Mouse (Mus musculus) olfactory bulb, adult 2 months (tissue): ENCODE results near the gene Fat2. TPM values are rescaled to one million over a fixed set of nuclear protein-coding genes. Genes with fewer than 3 reads are reported as not detected.

Experiments used
- H3K27ac ChIP-seq: fragments of 200-500 bp; 2 replicates; pipeline ENCODE4 v1.5.1; 2012; ENCODE audit warnings: low read depth, low read length; ENCODE audit not compliant: insufficient read depth
- H3K4me1 ChIP-seq: fragments of 200-500 bp; 2 replicates; pipeline ENCODE4 v1.6.1; 2012; ENCODE audit warnings: low read length; ENCODE audit not compliant: control insufficient read depth, insufficient read depth
- H3K4me3 ChIP-seq: fragments of 200-500 bp; 2 replicates; pipeline ENCODE4 v1.5.1; 2012; ENCODE audit warnings: mild to moderate bottlenecking, low read depth, low read length, moderate library complexity; ENCODE audit not compliant: insufficient read depth
- CTCF ChIP-seq: fragments of 200-500 bp; IDR thresholded peaks from 2 replicates; pipeline ENCODE4 v1.5.1; 2012; ENCODE audit warnings: low read depth, mild to moderate bottlenecking, low read length, moderate library complexity; ENCODE audit not compliant: insufficient read depth
- POLR2A ChIP-seq: fragments of 200-500 bp; IDR thresholded peaks from 2 replicates; pipeline ENCODE4 v1.6.1; 2012; ENCODE audit warnings: mild to moderate bottlenecking, low read depth, low read length, moderate library complexity; ENCODE audit not compliant: insufficient read depth
- WGBS: fragments of 180-500 bp; shearing (Covaris S2); methylation state at CpG from one replicate; pipeline ENCODE4 v1.1.7; 2018; 5-methylcytosine and 5-hydroxymethylcytosine counted together
- polyA plus RNA-seq: library from polyadenylated mRNA; stranded (reverse); fragments of >200 nt; gene quantifications from 2 replicates; pipeline ENCODE4 v1.2.4, GENCODE M21; 2012; ENCODE audit warnings: low replicate concordance; ENCODE audit not compliant: missing spikeins, insufficient read depth, insufficient read length

Fat2 gene
- polyA plus RNA-seq, 1 experiment, result not detected

- no peak overlapping the region for H3K4me3 ChIP-seq
- H3K4me1 ChIP-seq, result peaks cover 5% of the 10 kb centered on the region
- TF ChIP-seq POLR2A, result no peak
- TF ChIP-seq CTCF, result no peak
- 87% methylated on average over 14 of the region's 14 CpGs for WGBS
- no peak overlapping the region for H3K27ac ChIP-seq
Measured at GRCm38 (mm10) chr11:55335314-55336076, 869 bp downstream of the Fat2 start.

DNA sequence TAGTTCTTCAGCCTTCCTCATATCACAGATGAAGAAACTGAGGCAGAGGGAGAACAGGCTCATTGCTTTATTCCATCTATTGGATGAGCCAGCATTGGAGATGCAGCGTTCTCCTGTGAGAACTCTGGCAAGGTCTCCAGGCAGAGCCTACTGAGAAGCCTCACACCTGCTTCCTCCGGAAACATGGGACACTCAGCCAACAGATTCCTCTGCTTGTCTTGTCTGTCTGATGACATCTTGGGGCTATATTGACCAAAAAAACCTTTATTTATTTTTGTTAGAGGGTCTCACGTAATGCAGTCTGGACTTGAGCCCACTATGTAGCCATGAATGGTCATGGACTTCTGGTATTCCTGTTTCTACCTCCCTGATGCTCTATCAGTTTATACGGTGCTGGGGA lies 1.8 kb downstream of the Fat2 start:
- 94% methylated on average over 4 of the region's 4 CpGs for WGBS
- no peak for TF ChIP-seq POLR2A
- TF ChIP-seq CTCF, result no peak
- H3K27ac ChIP-seq, result no peak overlapping the region
- peaks cover 5% of the 10 kb centered on the region for H3K4me1 ChIP-seq
- no peak overlapping the region for H3K4me3 ChIP-seq

GRCm38 (mm10) chr11:55334063-55334462 lies 2.3 kb downstream of the Fat2 start:
- Histone ChIP-seq H3K27ac (no peak overlapping the region), H3K4me1 (peaks cover 5% of the 10 kb centered on the region), H3K4me3 (no peak overlapping the region)
- TF ChIP-seq POLR2A, result no peak
- TF ChIP-seq CTCF, result no peak
- WGBS, result 89% methylated on average over 6 of the region's 6 CpGs

DNA sequence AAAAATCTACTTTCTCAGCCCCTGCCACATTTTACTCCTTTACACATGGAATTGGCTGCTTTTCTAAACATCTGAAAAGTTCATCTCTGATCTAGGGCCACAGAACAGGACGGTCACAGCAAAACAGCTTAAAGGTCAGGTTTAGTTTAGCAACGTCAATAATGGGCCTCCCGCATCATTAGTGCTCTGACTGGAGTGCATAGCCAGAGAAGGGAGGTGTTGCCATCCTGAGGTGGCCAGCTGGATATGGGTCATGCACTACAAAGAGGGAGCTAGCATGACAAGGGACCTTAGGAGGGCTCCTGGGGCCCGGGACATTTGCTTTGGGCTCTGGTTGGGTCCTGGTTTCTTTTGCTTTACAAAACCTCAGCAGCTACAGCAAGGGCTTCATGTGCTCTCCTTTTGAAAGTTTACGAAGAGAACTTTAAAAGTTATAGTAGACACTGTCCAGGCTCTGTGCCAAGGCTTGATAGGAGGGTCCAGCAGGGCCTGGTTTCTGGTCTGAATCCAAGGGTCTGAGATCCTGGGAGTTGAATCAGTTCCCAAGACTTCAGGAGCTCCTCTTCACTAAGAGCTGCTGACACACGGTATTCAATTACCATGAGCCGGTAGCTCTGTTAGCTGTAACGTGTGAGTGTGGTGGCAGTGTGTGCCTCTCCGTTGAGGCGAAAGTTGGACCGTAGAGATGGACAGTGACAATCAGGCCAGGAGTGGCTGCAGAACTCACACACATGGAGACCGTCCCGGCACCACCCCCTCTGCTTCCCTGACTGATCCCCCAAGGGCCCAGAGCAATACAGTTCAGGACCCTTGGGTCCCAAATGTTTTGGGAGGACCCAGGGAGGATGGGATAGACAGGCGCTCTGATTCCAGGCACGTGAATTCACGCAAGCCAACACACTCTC lies 6.2 kb downstream of the Fat2 start:
- 71% methylated on average over 16 of the region's 16 CpGs for WGBS
- no peak for TF ChIP-seq CTCF
- TF ChIP-seq POLR2A, result no peak
- Histone ChIP-seq H3K4me1 (no peaks in the 10 kb centered on the region), H3K27ac (no peak overlapping the region), H3K4me3 (no peak overlapping the region)

DNA sequence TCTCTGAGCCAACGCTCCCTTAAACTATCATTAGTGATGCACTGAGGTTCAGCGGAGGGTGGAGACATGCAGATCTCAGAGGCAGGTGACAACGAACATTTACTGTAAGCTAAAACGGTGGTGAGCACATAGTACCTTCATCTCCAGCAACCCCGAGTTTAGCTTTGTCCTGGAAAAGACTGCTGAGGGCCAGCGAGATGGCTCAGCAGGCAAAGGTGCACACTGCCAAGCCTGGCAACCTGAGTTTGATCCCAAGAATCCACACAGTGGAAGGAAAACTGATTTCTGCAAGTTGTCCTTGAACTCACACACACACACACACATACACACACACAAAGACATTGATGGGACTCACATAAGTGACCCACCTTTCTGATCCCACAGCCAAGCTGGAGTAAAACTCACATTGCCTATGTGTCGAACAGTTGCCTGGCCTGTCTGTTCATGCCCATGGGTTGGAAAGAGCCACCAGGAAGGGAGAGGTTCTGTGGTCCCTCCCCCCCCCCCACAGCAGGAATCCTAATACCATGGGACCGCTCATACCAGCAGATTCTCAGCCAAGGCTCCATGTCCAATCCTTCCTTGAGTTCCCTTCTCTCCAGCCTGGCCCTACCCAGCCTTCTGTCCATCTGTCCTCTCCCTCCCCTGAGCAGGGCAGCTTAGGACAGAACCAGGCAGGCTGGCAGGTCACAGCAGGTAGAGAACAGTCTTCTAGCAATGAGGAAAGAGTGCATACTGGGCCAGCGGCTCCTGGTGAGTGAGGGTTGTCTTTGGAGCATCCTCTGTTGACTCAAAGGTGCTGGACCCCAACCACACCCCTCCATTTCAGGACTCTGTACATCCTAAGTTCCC lies 8.6 kb downstream of the Fat2 start:
- no peak overlapping the region for H3K27ac ChIP-seq
- TF ChIP-seq POLR2A (no peak), CTCF (no peak)
- 90% methylated on average over 9 of the region's 9 CpGs for WGBS
- no peaks in the 10 kb centered on the region for H3K4me1 ChIP-seq
- no peak overlapping the region for H3K4me3 ChIP-seq

DNA sequence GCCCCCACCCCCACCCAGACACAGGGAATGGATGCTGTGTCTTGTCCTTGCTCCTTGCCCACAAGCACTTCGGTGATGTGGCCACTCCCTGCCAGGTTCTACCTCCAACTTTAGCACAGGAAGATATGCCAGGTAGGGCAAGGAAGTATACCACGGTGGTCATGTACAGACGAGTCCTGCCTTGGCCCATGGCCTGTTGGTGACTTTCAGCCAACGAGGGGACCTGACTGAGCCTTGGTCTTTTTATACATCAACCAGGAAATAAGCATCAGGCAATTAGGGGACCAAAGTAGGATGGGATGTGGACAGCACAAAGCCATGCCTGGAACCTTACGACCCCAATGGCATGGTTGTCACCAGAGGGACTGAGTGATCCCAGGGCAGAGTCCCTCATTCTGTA lies 9.3 kb downstream of the Fat2 start:
- no peak overlapping the region for H3K4me3 ChIP-seq
- TF ChIP-seq CTCF (no peak), POLR2A (no peak)
- H3K27ac ChIP-seq, result no peak overlapping the region
- H3K4me1 ChIP-seq, result no peaks in the 10 kb centered on the region
- WGBS, result 88% methylated on average over 5 of the region's 5 CpGs

DNA sequence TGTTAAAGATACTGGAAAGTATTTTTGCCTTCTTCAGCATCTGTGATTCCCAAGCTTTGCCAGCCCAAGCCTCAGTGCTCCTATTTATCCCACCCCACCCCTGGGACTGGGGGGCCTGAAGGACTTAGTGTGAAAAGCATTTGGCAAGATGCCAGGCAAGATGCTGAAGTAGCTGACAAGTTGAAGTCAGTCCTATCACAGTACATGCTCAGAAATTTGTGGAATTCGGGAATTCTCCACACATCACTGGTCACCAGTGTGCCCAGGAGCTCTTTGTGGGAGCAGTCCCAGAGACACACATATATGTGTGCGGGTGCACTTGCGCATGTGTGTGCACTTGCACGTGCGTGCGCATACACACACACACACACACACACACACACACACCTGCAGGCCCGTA lies 10.2 kb downstream of the Fat2 start:
- TF ChIP-seq POLR2A, result no peak
- TF ChIP-seq CTCF, result no peak
- Histone ChIP-seq H3K4me1 (no peaks in the 10 kb centered on the region), H3K27ac (no peak overlapping the region), H3K4me3 (no peak overlapping the region)
- WGBS, result 87% methylated on average over 7 of the region's 7 CpGs

DNA sequence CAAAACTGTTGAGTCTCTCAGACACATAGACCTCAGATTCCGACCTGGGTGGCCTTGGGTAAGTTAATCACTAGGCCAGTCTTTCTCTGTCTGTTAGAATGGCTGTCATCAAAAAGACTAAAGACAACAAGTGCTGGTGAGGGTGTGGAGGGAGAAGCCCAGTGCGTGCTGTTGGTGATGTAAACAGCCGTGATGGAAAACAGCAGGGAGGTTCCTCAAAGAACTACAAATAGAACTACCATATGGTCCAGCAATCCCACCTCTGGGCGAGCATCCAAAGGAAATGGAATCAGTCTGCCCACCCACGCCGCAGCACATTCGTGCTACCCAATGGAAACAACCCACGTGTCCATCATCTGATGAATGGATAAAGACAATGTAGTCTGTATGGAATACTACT lies 12.5 kb downstream of the Fat2 start:
- Histone ChIP-seq H3K27ac (no peak overlapping the region), H3K4me1 (no peaks in the 10 kb centered on the region), H3K4me3 (no peak overlapping the region)
- TF ChIP-seq POLR2A (no peak), CTCF (no peak)
- WGBS, result 54% methylated on average over 8 of the region's 8 CpGs

- TF ChIP-seq CTCF (no peak), POLR2A (no peak)
- WGBS, result 79% methylated on average over 2 of the region's 2 CpGs
- no peak overlapping the region for H3K4me3 ChIP-seq
- no peaks in the 10 kb centered on the region for H3K4me1 ChIP-seq
- no peak overlapping the region for H3K27ac ChIP-seq
Measured at GRCm38 (mm10) chr11:55320990-55321389, 15.4 kb downstream of the Fat2 start.
